Mouse (Mus musculus): ENCODE measurements around the gene Prr12.
A peak's percentile ranks its signal among the peaks of the same experiment; 100 is the strongest.
"Not testable (repeated sequence)": the region's sequence is repeated elsewhere in the genome, so short reads cannot be mapped to it uniquely, and the experiment has no call there.

Gene Prr12

GRCm38 (mm10) chr7:45052862-45053116 lies at the start of gene Prr12:
Prr12 (minus strand) TSS chr7:45052881.
- no peak for DNase-seq (ENCODE audit: low spot score)

GRCm38 (mm10) chr7:45102441-45102840 lies 49.8 kb upstream of the Prr12 start:
- no peak for DNase-seq (ENCODE audit: low spot score)

- DNase-seq (ENCODE audit: low spot score) = no peak
Measured at GRCm38 (mm10) chr7:45100046-45100445, 47.4 kb upstream of the Prr12 start.

- DNase-seq (ENCODE audit: low spot score) = no peak
Measured at GRCm38 (mm10) chr7:45098541-45099240, 46.0 kb upstream of the Prr12 start.

GRCm38 (mm10) chr7:45097479-45097878 lies 44.8 kb upstream of the Prr12 start:
- DNase-seq (ENCODE audit: low spot score) = no peak

GRCm38 (mm10) chr7:45095965-45096364 lies 43.3 kb upstream of the Prr12 start:
- not testable (repeated sequence) for DNase-seq (ENCODE audit: low spot score)

- no peak for DNase-seq (ENCODE audit: low spot score)
Measured at GRCm38 (mm10) chr7:45095367-45095766, 42.7 kb upstream of the Prr12 start.

GRCm38 (mm10) chr7:45094121-45094520 lies 41.4 kb upstream of the Prr12 start:
- DNase-seq (ENCODE audit: low spot score) = no peak

- DNase-seq (ENCODE audit: low spot score) = no peak
Measured at GRCm38 (mm10) chr7:45093516-45093905, 40.8 kb upstream of the Prr12 start.

- DNase-seq (ENCODE audit: low spot score) = no peak
Measured at GRCm38 (mm10) chr7:45092828-45093515, 40.3 kb upstream of the Prr12 start.

GRCm38 (mm10) chr7:45092048-45092447 lies 39.4 kb upstream of the Prr12 start, which contains the start of gene Rcn3:
Rcn3 (minus strand) TSS chr7:45092221.
- DNase-seq (ENCODE audit: low spot score) = no peak

GRCm38 (mm10) chr7:45091001-45091990 lies 38.6 kb upstream of the Prr12 start:
- DNase-seq (ENCODE audit: low spot score) = no peak

GRCm38 (mm10) chr7:45090251-45090977 lies 37.7 kb upstream of the Prr12 start:
- DNase-seq (ENCODE audit: low spot score) = no peak

GRCm38 (mm10) chr7:45088597-45088996 lies 35.9 kb upstream of the Prr12 start:
- no peak for DNase-seq (ENCODE audit: low spot score)

- DNase-seq (ENCODE audit: low spot score) = no peak
Measured at GRCm38 (mm10) chr7:45086084-45086483, 33.4 kb upstream of the Prr12 start.

GRCm38 (mm10) chr7:45083300-45083890 lies 30.7 kb upstream of the Prr12 start:
- no peak for DNase-seq (ENCODE audit: low spot score)

GRCm38 (mm10) chr7:45082401-45083299 lies 30.0 kb upstream of the Prr12 start:
- no peak for DNase-seq (ENCODE audit: low spot score)

- DNase-seq (ENCODE audit: low spot score) = no peak
Measured at GRCm38 (mm10) chr7:45081016-45081415, 28.3 kb upstream of the Prr12 start.

- peak; percentile 79 for DNase-seq (ENCODE audit: low spot score)
Measured at GRCm38 (mm10) chr7:45079856-45080255, 27.2 kb upstream of the Prr12 start.

GRCm38 (mm10) chr7:45078513-45078912 lies 25.8 kb upstream of the Prr12 start:
- DNase-seq (ENCODE audit: low spot score) = peak; percentile 60
